Mouse (Mus musculus) erythroblast, embryonic 14.5 days (primary cell): ENCODE results near the gene Fndc8. TPM values are rescaled to one million over a fixed set of nuclear protein-coding genes. Genes with fewer than 3 reads are reported as not detected.

Experiments
- H3K27me3 ChIP-seq: 2 replicates; pipeline ENCODE4 v1.6.1; 2012; ENCODE audit warnings: inconsistent platforms; ENCODE audit not compliant: control insufficient read depth
- H3K36me3 ChIP-seq: 2 replicates; pipeline ENCODE4 v1.6.1; 2012; ENCODE audit warnings: mild to moderate bottlenecking, inconsistent platforms; ENCODE audit not compliant: control insufficient read depth
- H3K4me1 ChIP-seq: 2 replicates; pipeline ENCODE4 v1.6.1; 2012; ENCODE audit warnings: inconsistent platforms; ENCODE audit not compliant: control insufficient read depth
- H3K4me3 ChIP-seq: replicated peaks from 2 replicates; pipeline ENCODE3; 2012; ENCODE audit warnings: moderate library complexity, mild to moderate bottlenecking, inconsistent platforms
- H3K9me3 ChIP-seq: 2 replicates; pipeline ENCODE4 v1.6.1; 2012; ENCODE audit warnings: low read length, inconsistent platforms, mixed read lengths; ENCODE audit not compliant: control insufficient read depth
- GATA1 ChIP-seq: IDR thresholded peaks from 2 replicates; pipeline ENCODE4 v1.6.1; 2012; ENCODE audit warnings: low read length, inconsistent platforms, mixed read lengths
- TAL1 ChIP-seq: IDR thresholded peaks from 3 replicates; pipeline ENCODE4 v1.6.1; 2012; ENCODE audit warnings: low read length, inconsistent platforms, mixed read lengths
- polyA plus RNA-seq: library from polyadenylated mRNA; stranded (reverse); fragments of >175 nt; gene quantifications from 2 replicates; pipeline ENCODE4 v1.2.3, GENCODE M21; 2012

Fndc8 gene
- polyA plus RNA-seq, 1 experiment = 0.03 TPM

DNA sequence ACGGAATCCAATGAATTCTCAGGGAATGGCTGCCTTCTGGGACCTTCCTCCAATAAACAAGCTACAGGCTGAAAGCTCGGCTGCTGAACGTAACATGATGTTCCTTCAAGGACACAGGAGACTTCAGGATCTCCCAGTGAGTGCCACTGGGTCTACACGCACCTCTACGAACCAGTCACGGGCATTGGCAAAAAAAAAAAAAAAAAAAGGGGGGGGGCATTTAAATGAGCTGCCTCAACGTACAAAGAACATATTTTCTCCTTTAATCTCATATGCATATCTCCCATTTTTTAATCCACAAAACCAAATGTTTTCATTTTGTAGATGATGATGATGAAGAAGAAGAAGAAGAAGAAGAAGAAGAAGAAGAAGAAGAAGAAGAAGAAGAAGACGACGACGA, 26.0 kb upstream of the Fndc8 start:
- H3K4me3 ChIP-seq = no peak overlapping the region
- TF ChIP-seq GATA1 (no peak), TAL1 (no peak)
- peaks cover 87% of the 10 kb centered on the region for H3K4me1 ChIP-seq
- H3K27me3 ChIP-seq = no peaks in the 10 kb centered on the region
- peaks cover 66% of the 10 kb centered on the region for H3K36me3 ChIP-seq
- no peaks in the 10 kb centered on the region for H3K9me3 ChIP-seq

DNA sequence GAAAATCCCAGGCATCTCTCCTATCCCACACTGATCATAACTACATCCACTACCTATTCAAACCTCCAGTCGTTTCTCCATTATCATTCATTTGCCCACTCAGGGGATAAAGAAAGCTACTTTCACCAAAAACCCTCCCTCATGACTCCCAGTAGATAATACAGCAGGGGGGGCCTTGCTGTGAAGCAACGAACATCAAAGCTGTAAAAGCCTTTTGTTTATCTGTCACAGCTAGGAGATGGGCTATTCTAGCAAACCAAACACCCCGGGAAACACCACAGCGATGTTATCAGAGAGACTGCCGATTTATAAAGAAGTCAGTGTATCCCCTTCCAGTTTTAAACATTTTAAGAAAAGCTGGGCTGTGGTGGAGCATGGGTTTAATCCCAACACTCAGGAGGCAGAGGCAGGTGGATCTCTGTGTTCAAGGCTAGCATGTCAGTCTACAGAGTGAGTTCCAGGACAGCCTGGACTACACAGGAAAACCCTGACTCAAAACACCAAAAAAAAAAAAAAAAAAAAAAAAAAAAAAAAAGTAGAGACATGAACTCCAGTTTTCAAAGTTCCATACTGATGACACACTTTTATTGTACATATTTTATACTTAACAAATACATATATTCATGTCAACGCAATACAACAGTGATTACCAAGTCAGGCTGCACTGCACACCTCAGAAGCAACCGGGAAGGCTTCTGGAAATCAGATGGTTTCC, 24.9 kb upstream of the Fndc8 start:
- Histone ChIP-seq H3K4me3 (peak overlapping the region; percentile 79), H3K4me1 (peaks cover 83% of the 10 kb centered on the region)

DNA sequence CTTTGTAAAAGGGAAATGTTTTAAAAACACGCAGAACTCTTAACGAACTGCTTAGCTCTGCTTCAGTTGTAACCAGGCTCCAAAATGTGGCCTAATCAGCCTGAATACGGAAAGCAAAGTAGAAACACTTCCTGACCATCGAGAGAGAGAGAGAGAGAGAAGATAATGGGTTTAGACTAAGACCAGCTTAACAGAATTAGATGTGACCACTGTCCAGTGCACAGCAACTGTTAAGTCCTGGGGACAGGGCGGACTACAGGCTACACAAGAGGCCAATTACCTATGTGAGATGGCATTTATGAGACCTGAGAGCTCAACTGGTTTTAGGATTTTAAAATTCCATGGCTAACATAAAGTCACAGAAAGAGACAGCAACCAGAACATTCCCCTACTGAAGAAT, 24.0 kb upstream of the Fndc8 start:
- no peaks in the 10 kb centered on the region for H3K9me3 ChIP-seq

More for the DNA sequence above, 24.9 kb upstream of the Fndc8 start:
- H3K9me3 ChIP-seq = no peaks in the 10 kb centered on the region
- no peaks in the 10 kb centered on the region for H3K27me3 ChIP-seq
- peaks cover 55% of the 10 kb centered on the region for H3K36me3 ChIP-seq
- TF ChIP-seq TAL1 = no peak
- no peak for TF ChIP-seq GATA1

DNA sequence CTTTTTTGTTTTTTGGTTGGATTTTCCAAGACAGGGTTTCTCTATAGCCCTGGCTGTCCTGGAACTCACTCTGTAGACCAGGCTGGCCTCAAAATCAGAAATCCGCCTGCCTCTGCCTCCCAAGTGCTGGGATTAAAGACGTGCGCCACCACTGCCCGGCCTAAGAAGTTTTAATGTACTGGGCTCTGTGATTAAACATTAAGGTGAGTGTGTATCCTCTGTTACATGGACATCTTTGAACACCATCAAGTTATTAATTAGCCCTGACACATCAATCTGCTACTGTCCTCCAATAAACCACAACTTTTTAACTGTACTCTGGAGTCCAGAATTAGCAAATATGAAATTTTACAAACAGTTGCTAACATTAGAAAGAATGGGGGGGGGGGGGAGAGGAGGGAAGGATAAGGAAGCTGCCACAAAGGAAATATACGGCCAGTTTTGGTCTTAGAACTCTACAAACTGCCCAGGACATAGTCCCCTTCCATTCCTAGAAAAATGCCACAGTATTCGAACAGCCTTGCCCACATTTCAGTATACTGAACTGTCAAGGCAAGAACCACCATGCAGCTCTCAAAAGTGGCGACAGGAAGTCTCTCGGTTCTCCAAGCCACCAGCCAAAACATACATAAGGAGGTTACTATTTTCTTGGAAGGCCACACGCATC, 22.3 kb upstream of the Fndc8 start:
- no peak for TF ChIP-seq GATA1

More for the DNA sequence above, 24.0 kb upstream of the Fndc8 start:
- Histone ChIP-seq H3K27me3 (no peaks in the 10 kb centered on the region), H3K4me1 (peaks cover 73% of the 10 kb centered on the region), H3K36me3 (peaks cover 48% of the 10 kb centered on the region), H3K4me3 (peak overlapping the region; percentile 79)
- no peak for TF ChIP-seq GATA1
- TF ChIP-seq TAL1 = no peak

GRCm38 (mm10) chr11:82870173-82871030, 21.5 kb upstream of the Fndc8 start:
- TF ChIP-seq TAL1 = no peak
- TF ChIP-seq GATA1 = no peak
- Histone ChIP-seq H3K9me3 (peaks cover 4% of the 10 kb centered on the region), H3K27me3 (no peaks in the 10 kb centered on the region), H3K4me3 (peak overlapping the region; percentile 79), H3K36me3 (peaks cover 30% of the 10 kb centered on the region), H3K4me1 (peaks cover 63% of the 10 kb centered on the region)

More for the DNA sequence above, 22.3 kb upstream of the Fndc8 start:
- H3K4me1 ChIP-seq = peaks cover 62% of the 10 kb centered on the region
- H3K27me3 ChIP-seq = no peaks in the 10 kb centered on the region
- H3K9me3 ChIP-seq = peaks cover 4% of the 10 kb centered on the region
- H3K4me3 ChIP-seq = peak overlapping the region; percentile 79
- peaks cover 37% of the 10 kb centered on the region for H3K36me3 ChIP-seq

- no peak for TF ChIP-seq GATA1
- TF ChIP-seq TAL1 = no peak
- peak within 1 kb of the TSS; percentile 79 for H3K4me3 ChIP-seq
- peaks cover 27% of the 10 kb centered on the region for H3K36me3 ChIP-seq
- H3K9me3 ChIP-seq = peaks cover 4% of the 10 kb centered on the region
- no peaks in the 10 kb centered on the region for H3K27me3 ChIP-seq
- peaks cover 61% of the 10 kb centered on the region for H3K4me1 ChIP-seq
Observed at GRCm38 (mm10) chr11:82871031-82871446, 20.9 kb upstream of the Fndc8 start, which contains the start of gene Rffl. TSS of gene Rffl (minus strand) at chr11:82871210.

GRCm38 (mm10) chr11:82874924-82875323, 17.0 kb upstream of the Fndc8 start:
- Histone ChIP-seq H3K27me3 (no peaks in the 10 kb centered on the region), H3K4me3 (peak overlapping the region; percentile 26), H3K36me3 (peaks cover 14% of the 10 kb centered on the region), H3K4me1 (peaks cover 23% of the 10 kb centered on the region), H3K9me3 (peaks cover 4% of the 10 kb centered on the region)
- TF ChIP-seq TAL1 (no peak), GATA1 (no peak)

DNA sequence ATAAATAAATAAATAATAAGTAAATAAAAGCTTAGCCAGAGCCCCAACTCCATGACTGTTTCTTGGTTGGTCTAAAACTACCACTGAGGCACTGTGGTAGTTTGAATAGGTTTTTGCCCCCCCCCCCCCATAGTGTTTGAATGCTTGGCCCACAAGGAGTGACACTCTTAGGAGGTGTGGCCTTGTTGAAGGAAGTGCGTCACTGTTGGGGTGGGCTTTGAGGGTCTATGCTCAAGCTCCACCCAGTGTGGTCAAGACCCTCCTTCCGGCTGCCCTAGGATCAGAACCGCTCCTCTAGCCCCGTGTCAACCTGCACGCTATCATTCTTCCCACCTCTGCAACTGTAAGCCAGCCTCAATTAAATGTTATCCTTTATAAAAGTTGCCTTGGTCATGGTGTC, 16.3 kb upstream of the Fndc8 start:
- Histone ChIP-seq H3K9me3 (peaks cover 4% of the 10 kb centered on the region), H3K27me3 (no peaks in the 10 kb centered on the region), H3K36me3 (peaks cover 16% of the 10 kb centered on the region), H3K4me3 (no peak overlapping the region), H3K4me1 (peaks cover 22% of the 10 kb centered on the region)
- no peak for TF ChIP-seq GATA1
- no peak for TF ChIP-seq TAL1

- no peaks in the 10 kb centered on the region for H3K27me3 ChIP-seq
- H3K4me3 ChIP-seq = no peak overlapping the region
- TF ChIP-seq TAL1 (no peak), GATA1 (no peak)
- peaks cover 4% of the 10 kb centered on the region for H3K9me3 ChIP-seq
- H3K4me1 ChIP-seq = peaks cover 16% of the 10 kb centered on the region
- H3K36me3 ChIP-seq = peaks cover 27% of the 10 kb centered on the region
Observed at GRCm38 (mm10) chr11:82877726-82878344, 14.1 kb upstream of the Fndc8 start.
